Mouse (Mus musculus) forebrain, embryonic 14.5 days (tissue): ENCODE measurements around the gene Hacd1. TPM values are rescaled to one million over a fixed set of nuclear protein-coding genes. Genes with fewer than 3 reads are reported as not detected.
A peak's percentile ranks its signal among the peaks of the same experiment; 100 is the strongest.

Experiments used
- ATAC-seq: fragments of 200-750 bp; cut with Nextera tagmentation; 2 replicates; pipeline ENCODE4 v1.8.0; 2017; ENCODE audit warnings: mild to moderate bottlenecking, moderate library complexity
- DNase-seq: peaks from one replicate; pipeline ENCODE4 v3.0.0-alpha.2; 2015; ENCODE audit warnings: low spot score
- H3K27ac ChIP-seq: fragments of 300-500 bp; sonication (generic); 2 replicates; pipeline ENCODE4 v1.5.1; 2014; ENCODE audit warnings: low read depth, mild to moderate bottlenecking, control low read depth, low read length, moderate library complexity
- H3K27me3 ChIP-seq: fragments of 300-500 bp; sonication (generic); replicated peaks from 2 replicates; pipeline ENCODE4 v1.6.1; 2014; ENCODE audit warnings: low read length, control low read depth, mixed read lengths; ENCODE audit not compliant: control insufficient read depth, insufficient read depth
- H3K36me3 ChIP-seq: fragments of 300-500 bp; sonication (generic); 2 replicates; pipeline ENCODE4 v1.6.1; 2014; ENCODE audit warnings: low read length, control low read depth; ENCODE audit not compliant: control insufficient read depth, insufficient read depth
- H3K4me1 ChIP-seq: fragments of 300-500 bp; sonication (generic); 2 replicates; pipeline ENCODE4 v1.6.1; 2014; ENCODE audit warnings: antibody characterized with exemption, low read length, control low read depth; ENCODE audit not compliant: control insufficient read depth, insufficient read depth
- H3K4me2 ChIP-seq: fragments of 300-500 bp; sonication (generic); 2 replicates; pipeline ENCODE4 v1.6.1; 2014; ENCODE audit warnings: mild to moderate bottlenecking, control low read depth, low read length
- H3K4me3 ChIP-seq: fragments of 300-500 bp; sonication (generic); 2 replicates; pipeline ENCODE4 v1.5.1; 2014; ENCODE audit warnings: low read depth, low read length, control low read depth
- H3K9ac ChIP-seq: fragments of 300-500 bp; sonication (generic); 2 replicates; pipeline ENCODE4 v1.6.1; 2014; ENCODE audit warnings: mild to moderate bottlenecking, low read length, control low read depth, moderate library complexity
- H3K9me3 ChIP-seq: fragments of 300-500 bp; sonication (generic); replicated peaks from 2 replicates; pipeline ENCODE4 v1.6.1; 2016; ENCODE audit warnings: low read length, control low read depth, mixed read lengths; ENCODE audit not compliant: control insufficient read depth
- WGBS: fragments of 180-500 bp; shearing (Covaris S2); extraction: QIAGEN DNeasy Blood & Tissue Kit; methylation state at CpG from one replicate; pipeline ENCODE4 v1.1.7; 2014; 5-methylcytosine and 5-hydroxymethylcytosine counted together
- polyA plus RNA-seq: library from polyadenylated mRNA; unstranded; fragments of >200 nt; fragmentation: Nextera tagmentation; extraction: Ambion mirVana; gene quantifications from 2 replicates; pipeline ENCODE4 v1.2.1, GENCODE M21; 2014

Gene Hacd1
- polyA plus RNA-seq, 1 experiment from 2014 or later: 69.7 TPM

- H3K9ac ChIP-seq: no peak overlapping the region
- ATAC-seq (no peak), DNase-seq (peak; percentile 14)
- no peak overlapping the region for H3K4me3 ChIP-seq
- no peak overlapping the region for H3K27ac ChIP-seq
- no peaks in the 10 kb centered on the region for H3K4me1 ChIP-seq
- H3K27me3 ChIP-seq: no peaks in the 10 kb centered on the region
- no peaks in the 10 kb centered on the region for H3K9me3 ChIP-seq
- no peaks in the 10 kb centered on the region for H3K36me3 ChIP-seq
- no peak overlapping the region for H3K4me2 ChIP-seq
- WGBS: 36% methylated on average over 9 of the region's 9 CpGs
Measured at GRCm38 (mm10) chr2:14043577-14044170, 12.3 kb downstream of the Hacd1 start.

DNA sequence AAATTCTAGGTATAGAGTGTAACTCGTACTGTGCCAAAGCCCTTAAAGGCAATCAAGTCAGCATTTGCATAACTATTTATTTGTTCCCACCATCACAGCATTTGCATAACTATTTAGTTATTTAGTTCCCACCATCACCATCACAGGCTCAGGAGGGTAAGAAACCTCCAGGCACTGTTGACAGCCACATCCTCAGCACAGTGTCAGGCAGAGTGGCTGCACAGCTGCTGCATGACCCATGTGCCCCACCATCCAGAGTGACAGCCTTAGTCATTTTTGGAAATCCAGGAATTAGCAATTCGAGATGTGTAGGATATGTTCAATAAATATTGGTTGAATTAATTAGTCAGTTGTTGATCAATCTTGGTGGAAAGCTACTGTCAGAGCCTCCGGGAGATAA is 12.9 kb downstream of the Hacd1 start:
- H3K9ac ChIP-seq: no peak overlapping the region
- H3K27ac ChIP-seq: no peak overlapping the region
- H3K27me3 ChIP-seq: no peaks in the 10 kb centered on the region
- H3K36me3 ChIP-seq: no peaks in the 10 kb centered on the region
- WGBS: 66% methylated on average over 3 of the region's 3 CpGs
- ATAC-seq (no peak), DNase-seq (no peak)
- H3K4me2 ChIP-seq: no peak overlapping the region
- no peak overlapping the region for H3K4me3 ChIP-seq
- no peaks in the 10 kb centered on the region for H3K9me3 ChIP-seq
- H3K4me1 ChIP-seq: no peaks in the 10 kb centered on the region

- Histone ChIP-seq H3K9me3 (no peaks in the 10 kb centered on the region), H3K4me2 (no peak overlapping the region), H3K27ac (no peak overlapping the region), H3K27me3 (no peaks in the 10 kb centered on the region), H3K4me3 (no peak overlapping the region), H3K36me3 (no peaks in the 10 kb centered on the region), H3K9ac (no peak overlapping the region), H3K4me1 (no peaks in the 10 kb centered on the region)
- ATAC-seq (no peak), DNase-seq (no peak)
- WGBS: 96% methylated on average over 2 of the region's 2 CpGs
Measured at GRCm38 (mm10) chr2:14041249-14041648, 14.7 kb downstream of the Hacd1 start.

- no peak for ATAC-seq
Measured at GRCm38 (mm10) chr2:14019228-14019627, 36.7 kb downstream of the Hacd1 start.

GRCm38 (mm10) chr2:14005121-14005520 is 50.8 kb downstream of the Hacd1 start:
- H3K4me2 ChIP-seq: no peak overlapping the region
- no peak overlapping the region for H3K9ac ChIP-seq
- no peaks in the 10 kb centered on the region for H3K27me3 ChIP-seq
- 100% methylated on average over 1 of the region's 1 CpGs for WGBS
- DNase-seq: no peak
- no peak overlapping the region for H3K4me3 ChIP-seq
- no peaks in the 10 kb centered on the region for H3K4me1 ChIP-seq
- H3K9me3 ChIP-seq: no peaks in the 10 kb centered on the region
- no peaks in the 10 kb centered on the region for H3K36me3 ChIP-seq
- no peak for ATAC-seq
- H3K27ac ChIP-seq: no peak overlapping the region

More at GRCm38 (mm10) chr2:14019228-14019627, 36.7 kb downstream of the Hacd1 start:
- Histone ChIP-seq H3K4me1 (no peaks in the 10 kb centered on the region), H3K4me3 (no peak overlapping the region), H3K9ac (no peak overlapping the region), H3K27me3 (no peaks in the 10 kb centered on the region), H3K27ac (no peak overlapping the region), H3K36me3 (no peaks in the 10 kb centered on the region), H3K9me3 (no peaks in the 10 kb centered on the region), H3K4me2 (no peak overlapping the region)
- 85% methylated on average over 1 of the region's 1 CpGs for WGBS
- DNase-seq: no peak

- DNase-seq: no peak
Measured at GRCm38 (mm10) chr2:13960136-13960535, 95.8 kb downstream of the Hacd1 start.

DNA sequence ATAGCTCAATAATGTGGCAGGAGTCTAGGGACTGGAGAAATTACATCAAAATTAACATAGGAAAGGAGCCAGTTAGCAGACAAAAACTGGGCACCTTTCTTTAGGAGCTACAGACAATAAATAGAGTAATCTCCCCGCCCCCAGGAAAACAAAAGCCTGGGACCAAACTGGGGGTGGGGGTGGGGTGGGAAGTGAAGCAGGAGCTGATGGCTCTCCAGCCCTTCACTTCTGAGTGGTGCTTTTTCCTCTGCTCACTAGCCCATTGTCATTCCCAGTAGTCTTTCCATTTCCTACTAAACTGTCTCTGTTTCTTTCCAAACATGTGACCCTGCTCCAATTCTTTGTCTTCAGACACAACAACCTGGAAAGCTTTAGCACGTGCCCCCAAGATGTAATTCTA is 99.5 kb downstream of the Hacd1 start:
- no peak overlapping the region for H3K27ac ChIP-seq
- 30% methylated on average over 2 of the region's 2 CpGs for WGBS
- DNase-seq: no peak
- H3K36me3 ChIP-seq: no peaks in the 10 kb centered on the region
- no peak overlapping the region for H3K4me3 ChIP-seq
- no peak overlapping the region for H3K4me2 ChIP-seq
- H3K4me1 ChIP-seq: no peaks in the 10 kb centered on the region
- H3K9me3 ChIP-seq: no peaks in the 10 kb centered on the region
- H3K27me3 ChIP-seq: no peaks in the 10 kb centered on the region
- ATAC-seq: no peak
- H3K9ac ChIP-seq: no peak overlapping the region

More at GRCm38 (mm10) chr2:13960136-13960535, 95.8 kb downstream of the Hacd1 start:
- Histone ChIP-seq H3K27me3 (no peaks in the 10 kb centered on the region), H3K4me1 (no peaks in the 10 kb centered on the region), H3K9ac (no peak overlapping the region), H3K36me3 (no peaks in the 10 kb centered on the region), H3K4me2 (no peak overlapping the region), H3K4me3 (no peak overlapping the region), H3K27ac (no peak overlapping the region), H3K9me3 (no peaks in the 10 kb centered on the region)
- no peak for ATAC-seq
- WGBS: 100% methylated on average over 1 of the region's 1 CpGs

GRCm38 (mm10) chr2:13938118-13938517 is 117.8 kb downstream of the Hacd1 start:
- no peak overlapping the region for H3K4me2 ChIP-seq
- H3K27ac ChIP-seq: no peak overlapping the region
- H3K9me3 ChIP-seq: no peaks in the 10 kb centered on the region
- H3K4me3 ChIP-seq: no peak overlapping the region
- no peaks in the 10 kb centered on the region for H3K27me3 ChIP-seq
- no peaks in the 10 kb centered on the region for H3K4me1 ChIP-seq
- ATAC-seq (no peak; the same call in 1 of the 2 replicates), DNase-seq (peak; percentile 40)
- WGBS: 61% methylated on average over 2 of the region's 2 CpGs
- no peaks in the 10 kb centered on the region for H3K36me3 ChIP-seq
- no peak overlapping the region for H3K9ac ChIP-seq

GRCm38 (mm10) chr2:13935343-13935742 is 120.6 kb downstream of the Hacd1 start:
- ATAC-seq: no peak
- H3K4me2 ChIP-seq: no peak overlapping the region
- no peak overlapping the region for H3K27ac ChIP-seq

More at GRCm38 (mm10) chr2:13935343-13935742, 120.6 kb downstream of the Hacd1 start:
- DNase-seq: no peak
- Histone ChIP-seq H3K9me3 (no peaks in the 10 kb centered on the region), H3K36me3 (no peaks in the 10 kb centered on the region), H3K27me3 (no peaks in the 10 kb centered on the region), H3K4me1 (no peaks in the 10 kb centered on the region), H3K4me3 (no peak overlapping the region), H3K9ac (no peak overlapping the region)
- WGBS: 56% methylated on average over 3 of the region's 3 CpGs
